Mouse (Mus musculus) cerebellum, adult 2 months (tissue): ENCODE data around the gene Gm17651.

ENCODE experiments used
- CTCF ChIP-seq: fragments of 200-500 bp; IDR thresholded peaks from 2 replicates; pipeline ENCODE4 v1.5.1; 2011; ENCODE audit warnings: low read depth, mild to moderate bottlenecking, control low read depth, low read length, moderate library complexity, borderline replicate concordance; ENCODE audit not compliant: insufficient read depth
- POLR2A ChIP-seq: fragments of 200-500 bp; IDR thresholded peaks from 2 replicates; pipeline ENCODE4 v1.6.1; 2011; ENCODE audit warnings: low read length, control low read depth, borderline replicate concordance; ENCODE audit not compliant: insufficient read depth

DNA sequence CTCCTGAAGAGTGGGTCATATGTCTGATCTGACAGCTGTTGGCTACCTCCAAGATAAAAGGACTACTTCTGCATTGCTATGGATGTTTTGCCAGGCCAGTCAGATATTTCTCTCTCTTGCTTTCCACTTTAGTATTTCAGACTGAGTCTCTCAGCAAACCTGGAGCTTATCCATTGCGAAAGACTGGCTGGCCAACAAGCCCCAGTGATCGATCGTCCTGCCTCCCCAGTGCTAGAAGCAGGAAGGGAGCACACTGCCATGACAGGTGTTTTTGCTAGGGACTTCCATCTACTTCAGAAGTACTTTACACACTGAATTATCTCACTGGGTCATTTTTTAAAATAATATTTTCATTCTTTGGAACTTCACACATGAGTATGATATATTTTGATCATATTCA, 3.9 kb upstream of the Gm17651 start:
- TF ChIP-seq CTCF, result no peak
- no peak for TF ChIP-seq POLR2A
